Mouse (Mus musculus) skeletal muscle tissue, postnatal 0 days (tissue): Measurements from ENCODE around the gene Golga4. TPM values are rescaled to one million over a fixed set of nuclear protein-coding genes. Genes with fewer than 3 reads are reported as not detected.

Source experiments
- polyA plus RNA-seq: library from polyadenylated mRNA; unstranded; fragments of >200 nt; fragmentation: Nextera tagmentation; extraction: Ambion mirVana; gene quantifications from 2 replicates; pipeline ENCODE4 v1.2.1, GENCODE M21; 2015

The Golga4 gene
- polyA plus RNA-seq: 58.2 and 62.3 TPM in 2 replicates

GRCm38 (mm10) chr9:118506020-118506403, at the start of gene Golga4:
Gene Golga4 (plus strand): TSS chr9:118506267.

DNA sequence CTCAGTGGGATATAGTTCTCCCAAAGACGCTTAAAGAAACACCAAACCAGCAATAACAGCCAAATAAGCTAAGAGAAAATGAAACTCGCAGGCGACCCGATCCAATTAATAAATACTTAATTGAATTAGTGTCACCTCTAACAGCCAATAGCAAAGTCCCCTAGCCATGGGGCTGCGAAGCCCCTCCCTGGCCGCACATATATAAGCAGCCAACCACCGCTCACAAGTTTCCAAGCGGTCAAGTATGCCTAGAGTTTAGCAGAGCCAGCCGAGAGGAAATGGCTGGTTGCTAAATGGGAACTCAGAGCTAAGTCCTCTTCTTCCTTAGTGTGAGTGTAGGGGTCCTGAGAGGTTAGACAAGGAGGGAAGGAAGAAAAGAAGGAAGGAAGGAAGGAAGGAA, 28.1 kb upstream of the Golga4 start, which contains the start of gene Eomes:
TSS of gene Eomes (plus strand) at position 252 of the 400 bp plus-strand sequence.

DNA sequence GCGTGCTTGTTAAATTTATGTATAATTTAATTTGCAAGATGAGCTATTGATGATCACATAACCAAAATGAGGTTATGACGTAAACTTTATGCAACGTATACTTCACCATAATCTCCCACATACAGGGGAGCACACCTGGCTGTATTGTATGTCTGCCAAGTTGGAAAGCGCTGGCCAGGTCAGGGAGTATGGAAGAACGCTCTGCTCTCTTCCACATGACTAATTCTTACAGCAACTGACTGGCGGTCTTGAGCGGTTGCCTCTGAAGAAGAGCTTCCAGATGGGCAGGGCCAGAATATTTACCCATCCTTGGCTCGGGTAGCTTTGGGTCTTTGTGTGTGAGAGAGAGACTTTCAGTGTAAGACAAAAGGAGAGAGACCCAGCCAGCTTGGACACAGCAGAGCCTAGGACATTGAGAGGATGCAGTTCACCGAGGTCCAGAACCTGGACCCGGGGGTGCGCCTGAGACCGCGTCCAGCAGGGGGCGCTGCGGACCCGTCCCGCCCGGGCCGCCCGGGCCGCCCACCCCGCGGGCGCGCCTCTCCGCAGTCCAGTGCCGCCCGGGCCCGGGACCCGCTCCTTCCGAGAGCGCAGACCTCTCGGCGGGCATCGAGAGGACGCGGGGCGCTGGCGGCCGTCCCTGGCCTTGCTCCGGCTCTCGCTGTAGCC, 100.2 kb downstream of the Golga4 start, which contains the start of gene Itga9:
TSS of gene Itga9 (plus strand) at position 543 of the 669 bp plus-strand sequence.

Other genes starting within 250 kb of the Golga4 start
- gene Eomes, start 28.1 kb upstream of the Golga4 start, polyA plus RNA-seq: not detected in 2 replicates
- 5.2 and 6.8 TPM in 2 replicates for gene Itga9, start 100.4 kb downstream of the Golga4 start, polyA plus RNA-seq